Mouse (Mus musculus) MN1 (cell line): ENCODE data around the gene A930017K11Rik.

Source experiments
- DNase-seq: peaks from one replicate; pipeline ENCODE4 v3.0.0-alpha.2; 2016; ENCODE audit warnings: low spot score

Gene A930017K11Rik

DNA sequence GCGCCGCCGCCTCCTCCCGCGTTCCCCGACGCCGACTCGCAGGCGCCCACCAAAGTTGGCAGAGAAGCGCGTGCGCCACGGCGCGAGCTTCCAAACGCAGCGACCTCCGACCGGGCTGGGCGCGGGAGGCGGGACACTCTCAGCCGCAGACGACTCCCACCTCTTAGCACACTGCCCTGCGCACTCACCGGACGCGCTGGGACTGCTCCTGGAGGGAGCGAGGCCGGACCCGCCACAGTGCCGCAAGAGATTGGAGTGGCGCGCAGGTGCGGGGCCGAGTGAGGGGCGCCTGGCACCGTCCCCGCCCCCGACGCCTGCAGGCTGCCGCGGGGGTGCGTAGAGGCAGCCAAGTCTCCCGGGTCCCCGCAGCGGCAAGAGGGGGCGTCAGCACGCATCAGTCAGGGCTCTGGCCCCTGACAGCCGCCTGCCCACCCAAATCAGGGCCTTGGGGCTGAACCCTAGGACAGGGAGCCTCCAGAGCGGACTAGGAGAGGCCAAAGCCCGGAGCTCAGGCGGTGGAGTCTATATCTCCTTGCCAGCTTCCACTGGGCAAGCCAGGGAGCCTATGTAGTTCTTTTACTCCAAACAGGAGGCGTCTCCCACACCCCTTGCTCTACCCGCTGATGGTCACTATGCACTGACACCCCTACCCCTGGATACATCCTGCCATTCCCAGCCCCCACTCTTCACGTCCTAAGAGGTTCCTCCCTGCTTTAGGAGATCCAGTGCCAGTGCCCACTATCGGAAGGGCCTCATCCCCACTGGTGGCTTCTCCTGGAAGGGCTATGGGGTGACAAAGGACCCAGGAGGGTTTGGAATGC, at the start of gene A930017K11Rik:
TSS of gene A930017K11Rik (minus strand) at position 763 of the 821 bp plus-strand sequence.
- peak; percentile 32 for DNase-seq

DNA sequence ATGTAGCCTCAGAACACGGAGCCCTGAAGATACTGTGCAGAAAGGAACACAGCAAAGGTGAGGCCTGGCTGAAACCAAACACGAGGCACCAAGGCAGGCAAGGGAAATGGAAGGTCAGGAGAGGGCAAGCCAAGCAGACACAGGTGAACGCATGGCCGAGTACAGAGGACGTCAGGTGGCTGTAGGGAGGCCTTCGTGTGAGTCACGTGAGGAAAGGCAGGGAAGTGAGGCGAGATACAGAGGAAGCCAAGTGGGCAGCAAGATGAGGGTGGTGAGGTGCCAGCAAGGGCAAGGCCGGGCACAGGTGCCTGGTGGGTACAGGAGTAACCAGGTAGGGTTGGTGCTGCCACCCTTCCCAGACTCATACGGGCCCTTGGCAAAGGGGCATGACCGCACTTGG, 46.1 kb upstream of the A930017K11Rik start:
- DNase-seq: no peak

DNA sequence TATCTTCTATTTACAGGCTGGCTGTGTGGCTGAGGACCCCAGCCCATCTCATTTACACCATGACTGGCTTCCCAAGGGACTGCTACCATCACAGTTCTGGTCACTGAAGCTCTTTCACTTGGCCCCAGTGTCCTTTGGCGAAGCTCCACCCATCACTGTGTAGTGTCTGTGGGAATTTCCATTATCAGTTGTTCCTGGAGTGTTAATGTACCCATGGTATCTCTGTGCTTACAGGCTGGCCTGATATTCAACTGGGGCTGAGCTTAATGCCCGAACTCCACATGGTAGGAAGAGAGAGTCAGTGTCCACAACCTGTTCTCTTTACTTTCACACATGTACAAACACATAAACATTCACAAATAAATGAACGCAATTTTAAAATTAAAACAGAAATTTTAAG, 41.1 kb upstream of the A930017K11Rik start:
- no peak for DNase-seq

DNA sequence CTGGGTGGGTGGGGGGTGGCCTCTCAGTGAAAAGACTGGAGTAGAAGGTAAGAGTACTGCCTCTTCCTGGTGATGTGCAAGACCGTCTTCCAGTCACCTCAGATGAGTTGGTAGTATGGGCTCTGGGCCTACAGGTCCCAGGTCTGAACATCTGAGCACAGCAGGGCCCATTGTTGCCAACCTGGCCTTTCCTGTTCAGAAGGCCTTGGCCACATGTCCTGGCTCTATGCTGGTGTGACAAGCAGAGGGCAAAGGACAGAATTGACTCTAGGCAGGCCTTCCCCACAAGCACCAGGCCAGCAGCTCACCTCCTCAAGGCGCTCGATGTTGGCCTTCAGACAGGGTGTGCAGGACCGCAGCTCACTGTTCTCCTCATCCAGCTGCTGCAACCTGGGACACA, 39.9 kb upstream of the A930017K11Rik start:
- DNase-seq: no peak

DNA sequence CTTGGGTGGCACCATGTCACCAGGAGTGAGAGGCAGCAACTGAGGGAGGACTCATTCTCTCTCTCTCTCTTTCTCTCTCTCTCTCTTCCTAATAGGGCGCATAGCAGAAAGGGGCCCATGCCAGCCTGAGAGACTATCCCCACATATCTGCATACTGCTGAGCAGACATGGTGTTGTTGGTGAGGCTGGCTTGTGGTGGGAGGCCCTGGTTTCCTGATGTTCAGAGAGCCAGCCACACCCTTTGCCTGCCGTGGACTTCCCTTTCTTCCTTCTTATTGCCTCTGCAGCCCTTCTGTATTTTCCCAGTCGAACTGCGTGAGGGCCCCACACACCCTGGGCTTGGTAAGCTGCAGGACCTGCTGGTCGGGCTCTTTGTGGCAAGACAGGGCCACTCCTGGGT, 38.0 kb upstream of the A930017K11Rik start:
- DNase-seq: no peak

DNA sequence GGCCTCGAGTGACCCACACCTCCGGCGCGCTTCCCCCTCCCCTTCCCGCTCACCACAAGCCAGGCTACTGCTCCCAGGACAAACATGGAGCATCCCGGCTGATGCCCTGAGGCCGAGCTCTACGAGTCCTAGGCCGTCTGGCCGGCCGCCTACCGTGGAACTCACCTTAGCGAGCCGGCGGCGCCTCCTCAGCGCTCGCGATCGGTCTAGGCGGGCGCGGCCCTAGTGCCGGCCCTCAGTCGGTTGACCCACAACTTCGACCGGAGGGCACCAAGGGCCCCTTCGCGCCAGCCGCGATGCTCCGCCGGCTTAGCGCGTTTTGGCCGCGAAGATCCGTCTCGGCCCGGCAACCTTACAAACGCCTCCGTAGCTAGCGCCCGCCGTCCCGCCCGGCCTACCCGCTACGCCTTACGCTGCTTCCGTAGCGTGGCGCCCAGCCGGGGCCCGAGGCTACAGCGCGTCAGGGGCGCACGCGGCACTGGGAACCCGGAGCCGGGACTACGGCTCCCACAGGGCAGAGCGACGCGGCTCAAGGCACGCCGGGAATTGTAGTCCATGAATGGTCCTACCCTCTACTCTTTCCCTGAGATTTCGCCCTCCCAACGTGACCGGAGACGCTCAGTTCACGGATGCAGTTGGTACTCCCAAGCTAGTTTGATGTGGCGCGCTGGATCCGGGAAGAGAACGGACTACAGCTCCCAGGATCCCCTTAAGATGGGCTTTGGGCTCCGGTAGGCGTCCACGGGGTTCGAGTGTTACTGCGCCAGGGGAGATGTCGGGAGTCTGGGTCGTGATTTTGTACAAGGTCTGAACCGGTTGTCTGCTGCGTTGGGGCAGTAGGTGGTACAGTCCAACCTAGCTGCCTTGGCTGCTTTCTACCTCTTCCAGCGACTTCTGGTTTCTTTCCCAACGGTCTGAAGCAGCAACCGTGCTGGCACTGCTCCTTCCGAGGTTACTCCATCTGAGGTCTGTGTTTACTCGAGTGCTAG, 33.2 kb upstream of the A930017K11Rik start, which contains the start of gene Capn15:
TSS of gene Capn15 (minus strand) at position 491 of the 989 bp plus-strand sequence.
- peak; percentile 96 for DNase-seq

DNA sequence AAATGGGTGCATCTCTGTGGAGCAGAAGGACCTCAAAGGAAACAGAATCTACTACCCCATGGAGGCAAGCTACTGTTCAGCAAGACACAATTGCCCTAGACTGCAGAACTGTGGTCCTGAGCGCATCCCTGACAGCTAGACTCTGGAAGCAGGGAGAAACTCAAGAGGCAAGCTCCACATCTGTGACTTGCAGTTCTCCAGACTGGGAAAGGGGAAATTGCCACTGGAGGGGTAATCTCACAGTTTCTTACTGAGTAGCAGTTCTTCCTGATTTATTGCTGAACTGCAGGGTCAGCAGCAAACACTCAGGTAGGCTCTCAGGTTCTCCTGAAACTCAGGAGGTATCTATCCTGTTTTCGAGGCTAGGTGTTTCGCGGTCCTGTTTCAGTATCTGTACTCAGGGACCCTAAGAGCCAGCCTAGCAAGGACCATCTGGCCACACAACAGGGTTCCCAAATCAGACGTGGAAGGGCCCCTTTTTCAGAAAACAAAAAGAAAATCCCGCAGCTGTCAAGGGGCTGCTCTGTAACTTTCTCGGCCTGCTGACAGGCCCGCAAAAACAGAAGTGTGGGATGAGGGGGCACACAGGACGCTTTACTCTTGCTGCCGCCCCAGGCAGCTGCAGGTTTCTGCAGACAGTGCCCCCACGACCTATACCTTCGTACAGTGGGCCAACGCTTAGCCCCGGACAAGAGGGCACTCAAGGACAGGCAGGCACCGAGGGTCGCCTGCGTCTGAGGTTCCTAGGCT, 32.4 kb upstream of the A930017K11Rik start:
- peak; percentile 10 for DNase-seq

DNA sequence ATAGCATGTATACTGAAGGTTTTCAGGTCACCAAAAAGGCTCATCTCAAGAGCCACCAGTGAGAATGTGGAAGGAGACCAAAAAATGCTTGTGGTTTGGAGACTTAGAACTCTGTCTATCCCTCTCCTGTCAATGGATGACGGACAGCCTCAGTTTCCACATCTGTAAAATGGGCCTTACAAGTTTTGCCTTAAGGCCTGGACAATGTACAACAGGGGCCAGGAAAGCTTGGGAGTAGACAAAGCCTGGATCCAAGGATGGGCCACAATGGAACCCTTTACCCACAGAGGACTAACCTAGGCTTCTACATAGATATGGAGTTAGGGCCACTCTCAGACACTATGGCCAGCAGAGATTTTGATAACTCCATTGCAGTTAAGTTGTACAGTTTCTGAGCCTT, 31.7 kb upstream of the A930017K11Rik start:
- DNase-seq: no peak

DNA sequence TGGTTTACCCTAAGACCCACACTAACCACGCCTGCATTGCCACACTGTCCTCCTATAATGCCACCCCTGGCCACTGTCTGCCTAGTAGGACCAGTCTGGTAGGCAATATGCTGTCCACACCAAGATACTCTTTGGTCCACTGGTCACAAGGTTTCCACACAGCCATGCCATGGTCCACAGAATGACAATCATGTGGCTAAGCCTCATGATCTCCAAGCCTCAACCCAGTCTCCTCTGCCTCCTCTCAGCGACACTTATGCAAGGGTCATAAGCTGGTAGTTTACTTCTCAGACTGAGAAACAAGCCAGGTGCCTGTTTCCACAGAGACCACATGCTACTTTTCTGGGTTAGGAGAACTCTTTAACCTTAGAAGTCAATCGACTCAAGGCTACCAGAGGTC, 30.5 kb upstream of the A930017K11Rik start:
- DNase-seq: no peak

DNA sequence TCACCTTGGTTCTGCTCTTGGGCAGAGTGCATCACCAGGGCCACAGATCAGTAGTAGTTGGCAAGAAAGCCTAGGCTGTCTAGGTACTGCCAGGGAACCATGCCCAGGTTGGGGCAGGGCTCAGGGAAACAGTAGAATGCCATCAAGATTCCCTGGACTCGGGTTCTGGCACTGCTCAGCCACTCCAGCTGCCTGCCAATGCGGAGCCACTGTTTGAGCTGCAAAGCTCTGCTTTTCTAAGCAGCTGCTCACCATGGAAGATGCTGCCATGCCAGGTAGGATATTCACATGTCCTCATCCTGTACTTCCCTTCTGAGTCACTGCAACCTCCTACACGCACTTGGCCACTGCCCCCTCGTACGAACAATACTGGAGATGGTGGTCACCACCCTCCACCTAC, 28.5 kb upstream of the A930017K11Rik start:
- no peak for DNase-seq

DNA sequence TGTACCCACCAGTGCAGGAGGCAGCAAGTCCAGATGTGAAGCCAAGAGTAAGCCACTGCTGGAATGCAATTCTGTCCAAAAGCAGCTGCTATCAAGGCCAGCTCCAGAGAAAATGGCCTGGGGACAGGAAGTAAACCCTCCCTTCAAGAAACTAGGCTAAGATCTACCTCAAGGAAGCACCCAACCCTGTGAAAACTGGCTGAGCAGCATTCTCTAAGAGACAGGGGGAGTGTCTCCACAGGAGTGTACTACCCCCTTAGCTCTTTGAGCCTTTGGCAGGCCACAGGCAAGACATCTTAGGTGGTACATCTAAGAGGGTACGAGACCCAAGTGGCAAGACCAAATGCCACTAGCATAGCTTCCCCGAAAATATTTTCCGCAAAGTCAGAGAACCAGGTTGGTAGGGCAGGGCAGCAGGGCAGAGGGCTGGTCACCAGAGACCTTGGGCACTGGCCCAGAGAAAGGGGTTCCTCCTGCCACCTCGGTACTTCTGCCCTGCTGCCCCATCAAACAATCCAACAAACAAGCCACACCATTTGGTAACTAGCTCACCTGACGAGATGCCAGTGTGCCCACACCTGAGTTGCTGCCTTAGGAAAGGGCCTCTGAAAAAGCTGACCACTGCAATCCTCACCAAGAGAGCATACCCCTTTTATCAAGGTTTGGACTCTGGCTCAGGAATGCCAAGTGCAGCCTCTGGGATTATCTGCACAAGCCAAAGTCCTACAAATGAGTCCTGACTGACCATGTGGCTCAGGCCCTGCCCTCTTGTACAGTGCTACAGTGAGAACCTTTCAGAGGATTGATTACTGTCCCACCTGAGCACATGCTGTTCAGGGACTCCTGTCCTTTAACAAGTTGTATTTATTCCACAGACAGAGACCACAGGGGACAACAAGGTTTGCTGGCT, 27.7 kb upstream of the A930017K11Rik start:
- no peak for DNase-seq

DNA sequence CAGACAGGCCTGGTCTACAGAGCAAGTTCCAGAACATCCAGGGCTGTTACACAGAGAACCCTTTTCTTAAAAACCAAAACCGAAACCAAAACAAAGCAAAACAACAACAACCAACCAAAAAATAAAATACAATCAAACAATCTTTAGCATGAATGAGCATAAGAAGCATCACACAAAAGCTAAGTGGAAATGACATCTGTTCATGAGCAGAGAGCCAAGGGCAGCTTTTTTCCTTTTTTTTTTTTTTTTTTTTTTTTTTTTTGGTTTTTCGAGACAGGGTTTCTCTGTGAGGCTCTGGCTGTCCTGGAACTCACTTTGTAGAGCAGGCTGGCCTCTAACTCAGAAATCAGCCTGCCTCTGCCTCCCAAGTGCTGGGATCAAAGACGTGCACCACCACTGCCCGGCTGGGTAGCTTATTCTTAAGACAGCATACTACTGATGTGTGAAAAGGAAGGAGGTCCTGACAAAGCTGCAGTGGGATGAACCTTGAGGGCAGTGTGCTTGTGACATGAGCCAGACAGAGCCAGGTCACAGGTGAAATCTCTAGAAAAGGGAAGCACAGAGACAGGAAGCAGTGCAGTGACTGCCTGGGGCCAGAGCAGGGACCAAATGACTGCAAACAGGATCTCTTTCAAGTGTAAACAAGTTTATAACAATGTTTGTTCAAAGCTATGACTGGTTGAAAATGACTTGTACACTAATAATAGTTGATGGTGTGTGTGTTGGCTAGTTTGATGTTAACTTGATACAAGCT, 18.8 kb upstream of the A930017K11Rik start:
- DNase-seq: no peak

DNA sequence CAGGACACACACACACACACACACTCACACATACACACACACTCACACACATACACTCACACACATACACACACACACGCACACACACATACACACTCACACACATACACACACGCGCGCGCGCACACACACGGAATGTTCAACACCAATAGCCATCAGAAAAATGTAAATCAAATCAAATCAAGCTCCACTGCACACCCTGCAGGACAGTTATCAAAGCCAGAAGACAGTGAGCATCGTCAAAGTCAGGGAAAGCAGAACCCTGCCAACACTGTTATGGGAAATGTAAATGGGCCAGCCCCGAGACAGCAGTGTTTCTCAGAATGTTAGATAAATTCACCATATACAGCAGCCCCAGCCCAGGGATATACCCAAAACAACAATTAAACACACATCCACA, 18.1 kb upstream of the A930017K11Rik start:
- DNase-seq: peak; percentile 48

DNA sequence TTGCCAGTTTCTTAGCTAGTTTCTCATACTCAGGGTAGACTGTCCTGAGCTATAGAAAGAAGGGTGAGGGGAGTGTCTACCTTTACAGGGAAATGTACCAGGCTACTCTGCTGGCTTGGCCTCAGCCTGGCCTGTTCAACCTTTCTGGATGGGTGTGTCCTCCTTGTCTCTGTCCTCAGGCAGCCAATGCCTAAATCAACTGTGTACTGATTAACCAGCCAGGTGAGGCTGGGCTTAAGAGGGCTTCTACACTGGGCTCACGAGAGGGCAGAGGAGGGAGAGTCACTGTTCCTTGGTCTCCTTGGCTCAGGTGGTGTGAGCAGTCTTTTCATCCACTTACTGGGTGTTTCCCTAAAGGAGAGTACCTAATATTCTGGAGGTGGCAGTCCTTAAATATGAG, 15.8 kb upstream of the A930017K11Rik start:
- DNase-seq: no peak

DNA sequence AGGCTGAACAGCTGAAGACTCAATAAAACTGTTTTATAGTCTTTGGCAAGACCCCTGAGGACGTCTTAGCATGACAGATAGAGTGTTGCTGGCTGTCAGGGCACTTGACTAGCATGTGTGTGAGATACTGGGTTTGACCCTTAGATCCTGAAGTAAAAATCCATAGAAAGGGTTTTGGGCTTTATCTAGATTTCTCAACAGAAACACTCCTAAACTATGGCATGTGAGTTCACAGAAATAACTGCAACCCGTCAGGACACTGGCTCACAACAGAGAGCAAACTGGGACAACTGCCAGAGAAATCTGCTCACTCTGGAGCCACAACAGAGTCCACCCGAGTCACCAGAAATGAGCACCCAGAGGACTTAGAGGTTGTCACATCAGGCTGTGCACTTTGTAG, 15.3 kb upstream of the A930017K11Rik start:
- no peak for DNase-seq

DNA sequence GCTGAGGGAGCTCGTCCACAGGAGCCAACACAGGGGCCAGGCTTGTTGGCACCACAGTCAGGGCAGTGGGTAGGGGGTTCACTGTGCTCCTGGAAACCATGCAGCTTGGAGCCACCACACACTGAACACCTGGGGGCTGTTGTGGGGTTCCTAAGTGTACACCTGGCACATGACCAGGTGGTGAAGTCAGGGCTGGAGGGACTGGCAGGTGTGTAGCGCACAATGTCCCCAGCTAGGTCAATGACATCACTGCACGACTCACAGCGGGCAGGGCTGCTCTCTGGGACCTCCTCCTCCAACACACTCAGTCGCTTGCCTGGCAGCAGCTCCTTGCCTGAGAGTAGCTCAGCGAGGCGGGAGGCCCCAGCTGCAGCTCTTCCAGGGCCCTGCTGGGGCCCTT, 11.9 kb upstream of the A930017K11Rik start:
- DNase-seq: no peak

DNA sequence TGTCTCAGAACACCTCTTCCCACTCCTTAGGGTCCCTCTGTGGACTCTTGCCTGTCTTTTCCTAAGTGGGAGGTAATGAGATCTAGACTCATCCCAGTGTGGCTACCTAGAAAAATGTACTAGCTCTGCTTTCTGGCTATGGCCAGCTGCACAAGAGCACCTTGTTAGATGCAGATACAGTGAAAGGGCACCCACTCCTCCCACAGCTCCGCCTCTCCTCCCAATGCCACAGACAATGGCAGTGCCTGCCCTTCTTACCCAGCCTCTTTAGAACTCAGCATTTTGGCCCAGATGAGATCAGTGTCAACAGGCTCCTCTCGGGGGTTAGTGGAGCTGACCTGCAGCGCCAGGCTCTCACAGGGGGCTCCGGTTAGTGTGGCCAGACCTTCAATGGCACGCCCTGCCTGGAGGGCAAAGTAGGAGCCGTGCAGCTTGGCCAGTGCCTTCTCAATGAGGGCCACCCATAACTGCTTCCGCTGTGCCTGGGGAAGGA, 10.1 kb upstream of the A930017K11Rik start:
- no peak for DNase-seq

DNA sequence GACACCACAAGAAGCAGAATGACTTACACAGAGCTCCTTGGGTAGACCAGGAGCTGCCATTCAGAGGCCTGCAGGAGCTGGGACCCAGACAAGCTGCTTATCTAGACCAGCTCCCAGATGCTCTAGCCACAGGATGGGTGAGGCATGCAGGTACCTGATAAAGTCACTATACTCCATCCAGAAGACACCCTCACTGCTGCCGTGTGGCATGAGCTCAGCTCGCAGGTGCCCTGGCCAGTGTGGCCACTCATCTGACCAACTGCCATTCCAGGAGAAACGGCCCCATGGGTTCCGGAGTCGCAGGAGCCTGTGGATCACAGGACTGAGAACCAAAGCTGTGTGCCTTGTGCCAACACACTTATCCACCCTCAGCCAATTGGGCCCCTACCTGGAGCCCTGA, 9.2 kb upstream of the A930017K11Rik start:
- no peak for DNase-seq

DNA sequence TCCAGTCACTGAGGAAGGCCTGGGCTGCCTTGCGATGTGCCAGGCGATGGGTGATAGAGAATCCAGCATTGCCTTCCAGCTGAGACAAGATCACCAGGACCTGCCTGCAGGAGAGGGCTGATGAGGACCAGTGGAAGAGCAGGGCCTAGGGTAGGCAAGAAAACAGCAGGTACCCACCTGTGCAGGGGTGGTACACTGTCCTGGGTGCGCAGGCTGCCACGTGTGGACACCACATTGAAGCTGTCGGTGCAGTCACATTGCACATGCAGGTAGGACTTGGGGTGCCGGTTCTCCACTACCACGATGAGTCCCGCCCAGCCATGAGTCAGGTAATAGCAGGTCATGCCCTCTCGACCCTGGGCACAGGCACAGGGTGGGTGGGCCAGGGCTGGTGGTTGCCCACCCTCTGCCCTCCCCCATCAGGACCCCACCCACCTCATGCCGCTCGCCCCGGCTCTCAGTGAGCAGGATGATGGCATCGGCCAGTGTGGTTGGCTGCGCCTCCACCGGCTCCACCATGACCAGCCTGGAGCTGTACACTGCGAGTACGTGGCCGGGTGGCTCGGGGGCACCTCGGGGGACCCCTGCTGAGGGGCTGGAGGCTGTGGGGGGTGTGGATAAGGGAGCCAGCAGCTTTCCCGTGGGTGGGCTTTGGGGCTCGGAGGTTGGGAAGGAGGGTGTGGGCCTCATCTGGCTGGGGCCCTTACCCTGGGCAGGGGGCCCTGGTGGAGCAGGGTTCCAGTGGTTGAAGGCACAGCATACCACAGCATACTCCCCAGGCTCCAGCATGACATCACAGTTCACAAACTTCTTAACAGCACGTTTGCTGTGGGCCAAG, 7.5 kb upstream of the A930017K11Rik start:
- DNase-seq: no peak
